Mouse (Mus musculus): ENCODE results near the gene Csrp3. TPM values are rescaled to one million over a fixed set of nuclear protein-coding genes. Genes with fewer than 3 reads are reported as not detected.
A peak's percentile ranks its signal among the peaks of the same experiment; 100 is the strongest.

Gene Csrp3
- polyA plus RNA-seq (2012; ENCODE audit: insufficient read depth, low replicate concordance), result 1.4 TPM in 1 of 2 replicates, not detected in the other

DNA sequence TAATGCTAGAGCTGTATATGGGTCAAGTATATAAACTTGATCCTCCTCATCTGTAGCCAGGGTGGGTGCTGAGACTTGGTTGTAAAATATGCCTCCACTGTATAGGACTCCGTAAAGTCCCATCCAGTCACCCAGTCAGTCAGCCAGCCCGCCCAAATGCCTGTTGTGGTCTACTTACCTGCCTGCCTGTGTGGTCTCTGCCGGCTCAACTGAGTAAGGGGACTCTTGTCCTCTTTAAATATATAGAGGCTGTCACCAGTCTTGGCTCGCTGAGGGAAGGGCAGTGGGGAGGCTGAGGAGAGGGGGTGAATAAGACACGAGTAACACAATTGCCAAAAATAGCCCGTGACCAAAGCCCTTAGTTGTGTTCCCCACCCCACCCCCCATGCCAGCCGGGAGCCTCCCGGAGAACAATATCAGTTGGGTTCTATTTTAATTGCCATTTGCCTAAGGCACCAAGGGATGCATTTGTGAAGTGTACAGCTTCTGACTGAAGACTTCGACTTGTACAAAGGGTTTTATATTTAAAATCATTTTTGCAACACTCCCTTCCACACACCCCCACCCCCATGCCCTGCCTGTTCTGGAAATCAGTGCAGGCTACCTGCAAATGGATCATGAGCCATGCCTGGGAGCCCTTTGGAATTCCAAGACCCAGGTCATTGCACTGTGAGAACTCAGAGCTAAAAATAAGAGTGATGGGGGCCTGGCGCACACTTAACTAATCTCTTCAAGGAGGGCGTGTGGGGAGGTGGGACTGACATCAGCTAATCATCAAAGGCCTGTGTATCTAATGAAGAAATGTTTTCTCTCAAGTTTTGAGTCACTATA, at the start of gene Csrp3:
Csrp3 (minus strand) TSS at position 214 of the 831 bp plus-strand sequence.
- Histone ChIP-seq H3K27me3 (replicated peaks) (no peaks in the 10 kb centered on the region), H3K4me1 (peaks cover 35% of the 10 kb centered on the region), H3K4me3 (replicated peaks) (no peak within 1 kb of the TSS), H3K9me3 (no peaks in the 10 kb centered on the region), H3K36me3 (replicated peaks; ENCODE audit: low read length) (peaks cover 29% of the 10 kb centered on the region)
- no peak for TF ChIP-seq FLI1 (IDR thresholded peaks at IDR 0.05; ENCODE audit: low read length)
- no peak for TF ChIP-seq GATA1 (IDR thresholded peaks at IDR 0.05; ENCODE audit: borderline replicate concordance, low read length)

DNA sequence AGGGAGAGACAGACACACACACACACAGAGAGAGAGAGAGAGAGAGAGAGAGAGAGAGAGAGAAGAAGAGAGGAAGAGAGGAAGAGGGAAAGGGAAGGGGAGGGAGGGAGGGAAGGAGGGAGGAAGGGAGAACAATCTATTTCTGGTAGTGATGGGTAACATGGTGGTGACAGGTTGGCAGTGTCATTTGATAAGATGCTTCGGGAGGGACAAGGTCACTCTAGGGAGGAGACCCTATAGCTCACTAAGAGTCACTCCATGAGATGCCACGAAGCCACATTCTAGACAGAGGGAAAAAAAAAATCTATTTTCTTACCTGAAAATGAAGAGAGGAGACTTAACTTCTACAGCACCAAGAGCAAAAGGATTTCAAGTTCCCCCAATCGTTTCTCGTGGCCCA, 48.2 kb upstream of the Csrp3 start:
- H3K27me3 ChIP-seq (replicated peaks), result peaks cover 29% of the 10 kb centered on the region
- H3K36me3 ChIP-seq (replicated peaks; ENCODE audit: low read length), result no peaks in the 10 kb centered on the region
- H3K4me1 ChIP-seq, result peaks cover 87% of the 10 kb centered on the region
- H3K9me3 ChIP-seq, result no peaks in the 10 kb centered on the region
- no peak for TF ChIP-seq FLI1 (IDR thresholded peaks at IDR 0.05; ENCODE audit: low read length)
- TF ChIP-seq GATA1 (IDR thresholded peaks at IDR 0.05; ENCODE audit: borderline replicate concordance, low read length), result no peak
- H3K4me3 ChIP-seq (replicated peaks), result no peak overlapping the region

DNA sequence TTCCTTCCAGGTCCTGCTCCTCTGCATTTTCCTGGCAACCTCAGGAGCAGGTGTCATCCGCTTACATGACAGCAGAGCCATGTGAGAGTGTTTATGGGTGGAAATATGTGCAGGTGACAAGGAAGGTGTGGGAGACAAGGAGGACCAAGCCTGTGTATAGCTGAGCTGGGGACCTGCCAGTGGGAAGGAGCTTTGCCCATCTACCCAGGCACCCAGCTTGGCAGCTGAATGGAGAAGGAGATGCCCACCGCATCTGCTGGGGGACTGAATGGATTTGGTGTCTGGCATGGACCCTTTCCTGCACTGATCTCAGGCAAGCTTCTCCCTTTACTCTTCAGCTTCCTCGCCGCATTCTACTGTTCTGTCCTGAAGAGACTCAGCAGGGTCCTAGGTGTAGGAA, 47.6 kb upstream of the Csrp3 start:
- Histone ChIP-seq H3K4me1 (peaks cover 82% of the 10 kb centered on the region), H3K4me3 (replicated peaks) (no peak overlapping the region), H3K9me3 (no peaks in the 10 kb centered on the region), H3K36me3 (replicated peaks; ENCODE audit: low read length) (no peaks in the 10 kb centered on the region), H3K27me3 (replicated peaks) (peaks cover 30% of the 10 kb centered on the region)
- no peak for TF ChIP-seq FLI1 (IDR thresholded peaks at IDR 0.05; ENCODE audit: low read length)
- no peak for TF ChIP-seq GATA1 (IDR thresholded peaks at IDR 0.05; ENCODE audit: borderline replicate concordance, low read length)

DNA sequence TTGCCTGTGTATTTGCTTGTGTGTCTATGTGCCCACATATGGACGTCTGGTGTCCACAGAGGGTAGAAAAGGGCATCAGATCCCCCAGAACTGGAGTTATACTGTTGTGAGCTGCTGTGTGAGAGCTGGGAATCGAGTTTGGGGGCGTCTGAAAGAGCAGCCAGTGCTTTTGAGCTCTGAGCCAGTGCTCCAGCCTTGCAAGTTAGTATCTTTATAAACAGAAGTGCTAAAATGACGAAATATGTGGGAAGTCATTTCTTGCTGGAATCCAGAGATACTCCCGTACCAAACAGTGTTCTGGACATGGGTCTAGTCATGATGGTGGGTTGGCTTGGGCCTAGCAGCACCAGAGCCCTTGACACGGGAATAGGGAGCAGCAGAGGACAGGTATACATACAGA, 46.9 kb upstream of the Csrp3 start:
- Histone ChIP-seq H3K27me3 (replicated peaks) (peaks cover 30% of the 10 kb centered on the region), H3K4me3 (replicated peaks) (no peak overlapping the region), H3K9me3 (no peaks in the 10 kb centered on the region), H3K36me3 (replicated peaks; ENCODE audit: low read length) (no peaks in the 10 kb centered on the region), H3K4me1 (peaks cover 81% of the 10 kb centered on the region)
- TF ChIP-seq GATA1 (IDR thresholded peaks at IDR 0.05; ENCODE audit: borderline replicate concordance, low read length), result no peak
- TF ChIP-seq FLI1 (IDR thresholded peaks at IDR 0.05; ENCODE audit: low read length), result no peak

DNA sequence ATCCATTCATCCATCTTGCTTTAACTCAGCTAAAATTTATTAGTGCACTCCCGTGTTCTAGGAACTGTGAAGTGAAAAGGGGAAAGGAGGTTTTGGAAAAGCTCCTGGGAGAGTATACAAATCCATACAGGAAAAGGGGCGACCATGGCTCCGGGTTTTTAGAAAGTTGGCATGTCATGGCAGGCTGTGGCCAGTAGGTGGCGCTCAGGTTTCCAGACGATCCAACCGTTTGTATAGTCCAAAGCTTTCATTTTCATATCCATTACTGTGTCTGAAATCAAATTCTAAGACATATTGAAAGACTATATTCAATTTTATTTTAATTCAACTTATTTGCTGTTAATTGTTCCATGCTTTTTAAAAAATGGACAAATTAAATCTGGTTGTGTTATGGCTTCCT, 46.3 kb upstream of the Csrp3 start:
- Histone ChIP-seq H3K9me3 (no peaks in the 10 kb centered on the region), H3K4me1 (peaks cover 76% of the 10 kb centered on the region), H3K27me3 (replicated peaks) (peaks cover 28% of the 10 kb centered on the region), H3K36me3 (replicated peaks; ENCODE audit: low read length) (no peaks in the 10 kb centered on the region), H3K4me3 (replicated peaks) (no peak overlapping the region)
- TF ChIP-seq GATA1 (IDR thresholded peaks at IDR 0.05; ENCODE audit: borderline replicate concordance, low read length) (no peak), FLI1 (IDR thresholded peaks at IDR 0.05; ENCODE audit: low read length) (no peak)

DNA sequence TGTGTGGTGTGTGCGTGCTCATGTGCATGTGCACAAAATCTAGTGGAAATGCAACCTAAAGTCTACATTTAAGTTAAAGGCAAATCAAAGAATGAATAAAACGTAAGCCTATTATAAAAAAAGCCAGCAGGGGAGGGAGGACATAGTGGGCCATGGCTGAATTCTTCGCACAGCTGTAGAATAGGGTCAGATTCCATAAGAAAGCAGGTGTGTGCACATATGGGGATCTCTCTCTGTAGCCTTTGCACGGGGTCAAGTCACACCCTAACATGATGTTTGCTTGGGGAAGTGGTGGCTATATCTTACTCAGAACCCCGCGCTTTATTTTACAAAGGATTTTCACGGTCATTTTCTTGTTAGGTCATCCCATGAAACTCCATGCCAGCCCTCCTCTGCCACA, 45.3 kb upstream of the Csrp3 start:
- H3K36me3 ChIP-seq (replicated peaks; ENCODE audit: low read length), result no peaks in the 10 kb centered on the region
- no peaks in the 10 kb centered on the region for H3K9me3 ChIP-seq
- no peak overlapping the region for H3K4me3 ChIP-seq (replicated peaks)
- peaks cover 26% of the 10 kb centered on the region for H3K27me3 ChIP-seq (replicated peaks)
- H3K4me1 ChIP-seq, result peaks cover 76% of the 10 kb centered on the region
- TF ChIP-seq FLI1 (IDR thresholded peaks at IDR 0.05; ENCODE audit: low read length), result no peak

DNA sequence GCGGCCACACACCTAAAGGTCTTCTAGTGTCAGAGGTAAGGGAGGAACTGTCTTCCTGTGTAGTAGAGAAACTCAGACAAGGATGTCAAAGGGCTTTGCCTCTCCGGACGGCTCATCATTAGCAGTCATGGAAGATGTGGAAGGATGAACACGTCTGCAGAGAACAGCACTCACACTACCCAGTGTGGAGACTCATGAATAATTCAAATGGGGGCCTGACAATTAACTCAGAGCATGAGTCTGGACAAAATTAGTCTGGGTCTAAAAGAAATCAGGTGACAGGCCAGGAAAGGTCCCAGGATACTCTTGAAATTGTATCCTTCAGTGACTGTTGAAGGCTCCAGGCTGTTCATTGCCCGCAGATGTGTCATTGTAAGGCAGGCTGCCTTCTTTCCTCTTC, 43.2 kb upstream of the Csrp3 start:
- H3K9me3 ChIP-seq, result no peaks in the 10 kb centered on the region
- TF ChIP-seq GATA1 (IDR thresholded peaks at IDR 0.05; ENCODE audit: borderline replicate concordance, low read length) (no peak), FLI1 (IDR thresholded peaks at IDR 0.05; ENCODE audit: low read length) (no peak)
- H3K27me3 ChIP-seq (replicated peaks), result peaks cover 19% of the 10 kb centered on the region
- peaks cover 60% of the 10 kb centered on the region for H3K4me1 ChIP-seq
- H3K4me3 ChIP-seq (replicated peaks), result no peak overlapping the region
- no peaks in the 10 kb centered on the region for H3K36me3 ChIP-seq (replicated peaks; ENCODE audit: low read length)

DNA sequence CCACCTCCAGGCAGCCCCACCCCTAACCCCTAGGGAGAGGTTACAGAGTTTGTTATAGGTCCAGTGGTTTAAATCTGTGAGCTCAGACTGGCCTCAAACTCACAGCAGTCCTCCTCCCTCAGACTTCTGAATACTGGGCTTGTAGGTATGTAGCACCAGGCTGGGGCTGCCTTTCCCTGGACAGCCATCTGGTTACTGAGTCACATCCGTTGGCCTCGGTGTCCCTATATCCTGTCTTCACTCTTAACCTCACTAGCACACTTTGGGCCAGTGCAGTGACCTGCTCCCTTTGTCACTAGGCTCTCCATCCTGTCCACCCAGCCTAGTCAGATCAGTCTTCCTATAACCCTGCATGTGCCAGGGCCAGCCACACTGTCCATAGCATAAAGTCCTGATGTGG, 40.9 kb upstream of the Csrp3 start:
- no peak for TF ChIP-seq FLI1 (IDR thresholded peaks at IDR 0.05; ENCODE audit: low read length)
- no peak for TF ChIP-seq GATA1 (IDR thresholded peaks at IDR 0.05; ENCODE audit: borderline replicate concordance, low read length)
- Histone ChIP-seq H3K4me1 (peaks cover 52% of the 10 kb centered on the region), H3K4me3 (replicated peaks) (no peak overlapping the region), H3K9me3 (no peaks in the 10 kb centered on the region), H3K36me3 (replicated peaks; ENCODE audit: low read length) (no peaks in the 10 kb centered on the region), H3K27me3 (replicated peaks) (peaks cover 25% of the 10 kb centered on the region)

DNA sequence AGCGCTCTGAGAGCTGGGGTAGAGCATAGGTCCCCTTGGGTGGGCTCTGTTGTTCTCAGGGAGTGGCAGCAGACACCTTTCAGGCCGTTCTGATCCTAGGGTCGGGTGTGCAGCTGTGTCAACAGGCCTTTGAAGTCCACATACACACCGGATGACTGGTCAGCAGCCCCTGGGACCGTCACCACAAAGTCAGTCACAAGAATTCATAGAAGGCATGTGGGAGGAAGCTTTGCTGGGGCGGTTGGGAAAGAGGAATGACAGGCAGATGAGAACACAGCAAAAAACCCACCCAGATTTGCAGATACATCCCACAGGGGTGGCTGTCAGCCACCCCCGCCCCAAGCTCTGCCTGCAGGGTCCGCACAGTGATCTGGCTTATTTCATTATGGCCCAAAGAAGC, 40.1 kb upstream of the Csrp3 start:
- no peaks in the 10 kb centered on the region for H3K9me3 ChIP-seq
- peaks cover 25% of the 10 kb centered on the region for H3K27me3 ChIP-seq (replicated peaks)
- no peaks in the 10 kb centered on the region for H3K36me3 ChIP-seq (replicated peaks; ENCODE audit: low read length)
- TF ChIP-seq GATA1 (IDR thresholded peaks at IDR 0.05; ENCODE audit: borderline replicate concordance, low read length), result no peak
- TF ChIP-seq FLI1 (IDR thresholded peaks at IDR 0.05; ENCODE audit: low read length), result no peak
- H3K4me1 ChIP-seq, result peaks cover 52% of the 10 kb centered on the region
- H3K4me3 ChIP-seq (replicated peaks), result no peak overlapping the region

DNA sequence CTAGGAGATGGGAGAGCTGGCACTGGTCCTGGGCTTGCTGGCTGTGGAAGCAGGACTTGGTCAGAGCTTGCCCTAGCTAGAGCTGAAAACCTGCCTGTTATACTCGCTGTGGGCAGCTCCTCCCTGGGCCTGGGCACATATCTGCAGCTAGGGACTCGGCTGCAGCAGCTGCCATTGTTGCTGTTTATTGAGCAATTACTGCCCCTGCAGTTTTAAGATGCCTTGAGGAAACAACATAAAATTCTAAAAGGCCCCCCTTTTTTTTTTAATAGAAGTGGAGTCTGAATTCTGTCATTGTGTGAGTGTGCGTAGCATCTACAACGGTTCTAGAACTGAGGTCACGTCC, 36.4 kb upstream of the Csrp3 start:
- Histone ChIP-seq H3K36me3 (replicated peaks; ENCODE audit: low read length) (no peaks in the 10 kb centered on the region), H3K4me1 (peaks cover 58% of the 10 kb centered on the region), H3K4me3 (replicated peaks) (peak overlapping the region; percentile 8), H3K9me3 (no peaks in the 10 kb centered on the region), H3K27me3 (replicated peaks) (peaks cover 24% of the 10 kb centered on the region)
- TF ChIP-seq GATA1 (IDR thresholded peaks at IDR 0.05; ENCODE audit: borderline replicate concordance, low read length) (no peak), FLI1 (IDR thresholded peaks at IDR 0.05; ENCODE audit: low read length) (no peak)
